Mouse (Mus musculus) T-cell, adult 2 months (primary cell): ENCODE data around the gene Grik1.

ENCODE experiments used
- DNase-seq: peaks from one replicate; pipeline ENCODE4 v3.0.0; 2022; ENCODE audit warnings: low spot score

Gene Grik1

DNA sequence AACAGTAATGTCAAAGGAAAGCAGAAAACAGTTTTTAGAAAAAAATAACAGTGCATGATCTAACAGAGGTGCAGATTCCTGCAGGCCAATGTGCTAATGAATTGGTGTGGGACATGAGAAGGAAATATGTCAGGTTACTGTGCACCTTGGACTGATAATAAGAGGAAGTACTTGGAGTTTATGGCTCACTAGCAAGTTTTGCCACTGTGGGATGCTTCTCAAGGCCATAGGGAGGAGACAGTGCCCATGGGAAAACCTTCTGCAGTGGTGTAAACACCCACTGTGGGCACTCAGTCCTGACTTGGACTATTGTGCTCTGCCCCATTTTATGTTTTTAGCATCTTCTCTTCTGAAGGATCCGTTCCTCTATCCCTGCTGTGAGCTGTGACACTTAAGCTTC is 428.3 kb downstream of the Grik1 start:
- no peak for DNase-seq

DNA sequence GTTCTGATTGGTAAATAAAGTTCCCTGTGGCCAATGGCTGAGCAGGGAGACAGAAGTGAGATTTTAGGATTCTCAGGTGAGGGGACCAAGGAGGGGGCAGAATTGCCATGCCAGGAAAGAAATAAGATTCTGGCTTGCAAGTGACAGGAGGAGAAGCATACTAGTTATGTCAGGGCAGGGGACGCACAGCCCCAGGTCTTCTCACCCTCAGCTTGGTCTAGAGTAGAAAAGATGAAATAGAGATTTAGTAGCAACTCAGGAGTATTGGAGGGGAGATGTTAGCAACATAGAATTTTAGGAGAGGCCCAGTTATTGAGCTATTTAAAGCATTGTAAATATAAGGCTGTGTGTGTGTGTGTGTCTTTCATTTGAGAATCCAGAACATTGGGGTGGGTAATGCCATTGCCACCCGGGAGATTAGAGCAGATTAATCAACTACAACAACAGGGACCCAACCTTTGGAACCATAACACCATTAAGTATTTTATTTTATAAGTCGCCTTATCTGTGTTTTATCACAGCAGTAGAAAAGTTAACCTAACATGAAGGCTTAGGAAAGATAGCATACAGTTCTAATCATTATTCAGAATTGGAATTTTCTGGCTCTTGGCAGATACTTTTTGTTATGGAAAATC is 436.5 kb downstream of the Grik1 start:
- DNase-seq = no peak

DNA sequence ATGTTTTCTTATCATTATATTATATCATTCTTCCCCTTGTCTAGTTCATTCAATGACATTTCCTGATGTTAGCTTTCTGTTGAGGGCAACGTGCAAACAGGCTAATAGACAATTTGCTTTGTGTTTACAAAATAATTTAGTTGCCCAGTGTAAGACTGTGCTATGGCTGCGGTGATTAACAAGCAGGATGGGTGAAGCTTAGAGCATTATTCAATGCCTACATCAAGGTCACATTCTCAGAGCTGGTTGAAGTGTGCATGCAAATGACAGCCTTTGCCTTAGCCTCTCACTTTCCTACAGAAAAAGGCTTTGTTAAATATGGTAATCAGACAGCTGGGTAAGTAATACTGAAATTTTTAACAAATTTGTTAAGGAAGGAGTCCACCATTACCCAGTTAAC is 438.5 kb downstream of the Grik1 start:
- DNase-seq = no peak

DNA sequence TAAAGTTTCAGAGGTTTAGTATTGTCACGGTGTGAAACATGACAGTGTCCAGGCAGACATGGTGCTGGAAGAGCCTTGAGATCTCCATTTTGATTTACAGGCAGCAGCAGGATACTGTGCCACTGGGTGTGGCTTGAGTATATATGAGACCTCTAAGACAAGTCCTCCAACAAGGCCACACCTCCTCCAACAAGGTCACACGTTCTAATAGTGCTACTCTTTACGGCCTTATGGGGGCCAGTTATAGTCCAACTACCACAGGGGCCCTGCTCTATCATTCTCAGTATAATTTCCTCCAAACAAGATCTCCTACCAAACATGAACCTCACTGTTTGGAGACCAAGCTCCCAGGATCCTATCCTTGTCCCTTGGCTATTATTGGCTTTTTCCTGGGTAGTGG is 441.3 kb downstream of the Grik1 start:
- no peak for DNase-seq
